Mouse (Mus musculus) liver, adult 2 months (tissue): ENCODE measurements around the gene Ak3.

Source experiments
- CTCF ChIP-seq: fragments of 200-500 bp; IDR thresholded peaks from 2 replicates; pipeline ENCODE4 v1.5.1; 2011; ENCODE audit warnings: low read depth, low read length, control low read depth
- POLR2A ChIP-seq: fragments of 200-500 bp; IDR thresholded peaks from 2 replicates; pipeline ENCODE4 v1.6.1; 2011; ENCODE audit warnings: low read length, control low read depth; ENCODE audit not compliant: insufficient read depth; ENCODE audit errors: extremely low read depth

DNA sequence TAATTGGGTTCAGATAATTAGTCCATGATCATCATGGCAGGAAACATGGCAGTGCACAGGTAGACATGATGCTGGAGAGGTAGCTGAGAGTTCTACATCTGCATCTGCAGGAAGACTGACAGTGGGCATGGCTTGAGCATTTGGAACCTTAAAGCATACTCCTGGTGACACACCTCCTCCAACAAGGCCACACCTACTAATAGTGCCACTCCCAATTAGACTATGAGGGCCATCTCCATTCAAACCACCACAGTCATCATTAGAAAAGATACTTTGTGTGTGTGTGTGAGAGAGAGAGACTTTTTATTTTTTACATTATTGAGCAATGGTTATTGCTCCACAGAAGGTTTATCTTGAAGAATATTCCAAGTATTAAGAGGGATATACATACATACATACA lies 44.4 kb upstream of the Ak3 start:
- no peak for TF ChIP-seq POLR2A
- no peak for TF ChIP-seq CTCF
